Mouse (Mus musculus) spleen, adult 2 months (tissue): ENCODE data around the gene Dnajb6. TPM values are rescaled to one million over a fixed set of nuclear protein-coding genes. Genes with fewer than 3 reads are reported as not detected.

Source experiments
- DNase-seq, 2 experiments: peaks; one replicate each; pipeline versions ENCODE4 v3.0.0 to v3.0.0-alpha.2; 2012 to 2021; ENCODE audit warnings: low spot score in 2 of 2, low read depth in 1 of 2
- H3K27ac ChIP-seq: fragments of 200-500 bp; 2 replicates; pipeline ENCODE4 v1.5.1; 2012; ENCODE audit warnings: low read length, inconsistent platforms; ENCODE audit not compliant: insufficient read depth
- H3K27me3 ChIP-seq: fragments of 200-500 bp; 2 replicates; pipeline ENCODE4 v1.6.1; 2012; ENCODE audit warnings: mild to moderate bottlenecking, moderate library complexity, low read length, inconsistent platforms; ENCODE audit not compliant: control insufficient read depth, insufficient read depth
- H3K36me3 ChIP-seq: fragments of 200-500 bp; 2 replicates; pipeline ENCODE4 v1.6.1; 2012; ENCODE audit warnings: mild to moderate bottlenecking, low read length, inconsistent platforms; ENCODE audit not compliant: control insufficient read depth, insufficient read depth
- H3K4me1 ChIP-seq: fragments of 200-500 bp; 2 replicates; pipeline ENCODE4 v1.6.1; 2011; ENCODE audit warnings: inconsistent platforms; ENCODE audit not compliant: control insufficient read depth, insufficient read depth, insufficient read length
- H3K4me3 ChIP-seq: fragments of 200-500 bp; 2 replicates; pipeline ENCODE4 v1.5.1; 2011; ENCODE audit warnings: mild to moderate bottlenecking, inconsistent platforms; ENCODE audit not compliant: insufficient read depth, insufficient read length; ENCODE audit errors: extremely low read depth
- CTCF ChIP-seq: fragments of 200-500 bp; IDR thresholded peaks from 2 replicates; pipeline ENCODE4 v1.5.1; 2011; ENCODE audit warnings: mild to moderate bottlenecking, inconsistent platforms; ENCODE audit not compliant: insufficient read depth, insufficient read length, insufficient replicate concordance; ENCODE audit errors: extremely low read depth
- POLR2A ChIP-seq: fragments of 200-500 bp; IDR thresholded peaks from 2 replicates; pipeline ENCODE4 v1.6.1; 2011; ENCODE audit warnings: low read depth, low read length, inconsistent platforms
- WGBS: fragments of 180-500 bp; shearing (Covaris S2); methylation state at CpG from one replicate; pipeline ENCODE4 v1.1.7; 2018; 5-methylcytosine and 5-hydroxymethylcytosine counted together
- polyA plus RNA-seq: library from polyadenylated mRNA; depleted of rRNA; stranded (reverse); fragments of >200 nt; gene quantifications from 2 replicates; pipeline ENCODE4 v1.2.3, GENCODE M21; 2012

The Dnajb6 gene
- polyA plus RNA-seq, 1 experiment: 32.8 TPM

DNA sequence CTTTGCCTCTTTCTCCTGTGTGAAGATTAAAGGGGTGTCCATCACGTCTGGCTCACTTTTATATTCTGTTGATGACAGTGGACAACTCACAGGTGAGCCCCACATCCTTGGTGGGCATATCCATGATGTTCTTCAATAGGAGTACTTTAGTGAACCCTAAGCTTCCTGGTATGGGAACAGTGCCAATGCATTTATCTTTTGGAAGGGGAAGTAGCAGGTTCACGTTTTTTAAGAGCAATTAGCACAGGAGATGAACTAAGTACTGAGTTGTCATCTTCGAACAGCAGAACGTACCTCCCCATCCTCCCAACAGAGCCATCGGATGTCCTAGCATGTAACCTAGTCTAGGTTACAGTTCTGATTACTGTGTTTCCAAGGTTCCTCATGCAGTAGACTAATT, 23.8 kb downstream of the Dnajb6 start:
- no peaks in the 10 kb centered on the region for H3K4me1 ChIP-seq
- DNase-seq: no peak
- peaks cover 23% of the 10 kb centered on the region for H3K36me3 ChIP-seq
- H3K27me3 ChIP-seq: no peaks in the 10 kb centered on the region
- WGBS: 83% methylated on average over 5 of the region's 5 CpGs
- no peak overlapping the region for H3K27ac ChIP-seq
- H3K4me3 ChIP-seq: no peak overlapping the region
- no peak for TF ChIP-seq CTCF
- no peak for TF ChIP-seq POLR2A

DNA sequence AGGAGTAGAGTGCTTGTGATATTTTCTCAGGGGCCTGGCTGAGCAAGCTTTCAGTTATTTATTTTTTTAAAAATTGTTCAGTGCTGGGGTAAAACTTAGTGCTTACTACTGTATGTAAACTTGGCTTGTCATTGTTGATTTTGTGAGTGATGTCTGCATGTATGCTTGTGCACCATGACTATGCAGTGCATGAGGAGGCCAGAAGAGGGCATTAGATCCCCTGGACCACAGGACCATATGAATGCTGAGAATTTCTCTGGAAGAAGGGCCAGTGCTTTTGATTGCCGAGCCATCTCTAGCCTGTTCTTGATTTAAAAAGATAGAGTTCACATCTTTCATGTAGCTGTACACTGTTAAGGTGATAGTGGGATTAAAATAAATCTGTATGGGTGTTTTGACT, 35.4 kb downstream of the Dnajb6 start:
- peaks cover 5% of the 10 kb centered on the region for H3K36me3 ChIP-seq
- TF ChIP-seq CTCF (no peak), POLR2A (no peak)
- WGBS: 88% methylated on average over 1 of the region's 1 CpGs

GRCm38 (mm10) chr5:29772038-29772437, 36.5 kb downstream of the Dnajb6 start:
- H3K36me3 ChIP-seq: peaks cover 5% of the 10 kb centered on the region
- no peak overlapping the region for H3K27ac ChIP-seq
- H3K4me1 ChIP-seq: peaks cover 3% of the 10 kb centered on the region; the same call in 1 of the 2 replicates
- H3K4me3 ChIP-seq: no peak overlapping the region
- no peak for DNase-seq
- WGBS: 15% methylated on average over 2 of the region's 2 CpGs
- no peaks in the 10 kb centered on the region for H3K27me3 ChIP-seq
- TF ChIP-seq POLR2A (no peak), CTCF (no peak)

More for the DNA sequence above, 35.4 kb downstream of the Dnajb6 start:
- Histone ChIP-seq H3K4me1 (peaks cover 3% of the 10 kb centered on the region; the same call in 1 of the 2 replicates), H3K27me3 (no peaks in the 10 kb centered on the region), H3K4me3 (no peak overlapping the region), H3K27ac (no peak overlapping the region)
- DNase-seq: no peak

- TF ChIP-seq POLR2A: no peak
- WGBS: 62% methylated on average over 4 of the region's 4 CpGs
- peaks cover 3% of the 10 kb centered on the region; the same call in 1 of the 2 replicates for H3K36me3 ChIP-seq
Measured at GRCm38 (mm10) chr5:29772651-29773330, 37.3 kb downstream of the Dnajb6 start.

DNA sequence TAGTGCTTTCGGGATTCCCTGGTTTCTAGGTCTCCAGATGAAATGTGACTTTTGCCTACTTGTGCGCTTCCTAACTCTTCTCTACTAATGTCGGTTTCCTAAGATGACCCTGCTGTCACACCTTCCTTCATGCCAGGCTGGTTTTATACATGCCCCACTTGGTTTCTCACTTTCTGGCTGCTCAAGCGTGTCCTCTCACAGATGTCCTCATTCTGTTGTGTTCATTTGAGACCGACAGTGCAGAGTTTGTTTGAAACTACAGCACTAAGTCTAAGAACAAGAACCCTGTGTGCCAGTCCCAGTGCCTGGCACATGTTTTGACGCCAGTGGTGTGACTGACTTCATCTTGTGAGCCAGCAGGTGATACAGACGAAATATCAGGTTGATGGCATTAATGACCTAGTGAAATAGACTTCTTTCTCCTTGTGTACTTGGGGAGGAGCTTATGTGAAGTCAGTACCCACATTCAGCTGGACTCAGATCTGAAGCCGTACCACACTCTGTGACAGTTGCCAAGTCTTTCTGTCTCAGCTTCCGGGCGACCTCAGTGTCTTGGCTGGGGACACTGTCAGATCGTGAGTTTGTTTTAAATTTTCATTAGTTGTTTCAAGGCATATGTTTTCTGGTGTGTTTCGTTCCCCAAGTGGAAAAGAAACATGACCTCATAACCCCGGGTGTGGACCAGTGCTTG, 38.1 kb downstream of the Dnajb6 start:
- WGBS: 66% methylated on average over 13 of the region's 13 CpGs
- H3K4me3 ChIP-seq: no peak overlapping the region
- H3K36me3 ChIP-seq: peaks cover 3% of the 10 kb centered on the region; the same call in 1 of the 2 replicates
- H3K27me3 ChIP-seq: no peaks in the 10 kb centered on the region
- no peak overlapping the region for H3K27ac ChIP-seq
- TF ChIP-seq POLR2A (no peak), CTCF (no peak)
- DNase-seq: no peak
- H3K4me1 ChIP-seq: peaks cover 3% of the 10 kb centered on the region; the same call in 1 of the 2 replicates

More at GRCm38 (mm10) chr5:29772651-29773330, 37.3 kb downstream of the Dnajb6 start:
- no peak for DNase-seq
- Histone ChIP-seq H3K27me3 (no peaks in the 10 kb centered on the region), H3K4me3 (no peak overlapping the region), H3K27ac (no peak overlapping the region), H3K4me1 (peaks cover 3% of the 10 kb centered on the region; the same call in 1 of the 2 replicates)

- peaks cover 3% of the 10 kb centered on the region; the same call in 1 of the 2 replicates for H3K4me1 ChIP-seq
- peaks cover 5% of the 10 kb centered on the region; the same call in 1 of the 2 replicates for H3K36me3 ChIP-seq
- 86% methylated on average over 5 of the region's 5 CpGs for WGBS
Measured at GRCm38 (mm10) chr5:29775437-29775836, 39.9 kb downstream of the Dnajb6 start.

More at GRCm38 (mm10) chr5:29775437-29775836, 39.9 kb downstream of the Dnajb6 start:
- DNase-seq: no peak
- no peaks in the 10 kb centered on the region for H3K27me3 ChIP-seq
- no peak overlapping the region for H3K4me3 ChIP-seq
- H3K27ac ChIP-seq: no peak overlapping the region
- TF ChIP-seq POLR2A (no peak), CTCF (no peak)
